Mouse (Mus musculus) spleen, postnatal 4 days (tissue): ENCODE results near the gene Snrnp70.
"Not testable (repeated sequence)": the region's sequence is repeated elsewhere in the genome, so short reads cannot be mapped to it uniquely, and the experiment has no call there.

Experiments
- DNase-seq, 2 experiments: peaks; one replicate each; pipeline ENCODE4 v3.0.0; 2022; ENCODE audit warnings: low spot score in 2 of 2

Gene Snrnp70

DNA sequence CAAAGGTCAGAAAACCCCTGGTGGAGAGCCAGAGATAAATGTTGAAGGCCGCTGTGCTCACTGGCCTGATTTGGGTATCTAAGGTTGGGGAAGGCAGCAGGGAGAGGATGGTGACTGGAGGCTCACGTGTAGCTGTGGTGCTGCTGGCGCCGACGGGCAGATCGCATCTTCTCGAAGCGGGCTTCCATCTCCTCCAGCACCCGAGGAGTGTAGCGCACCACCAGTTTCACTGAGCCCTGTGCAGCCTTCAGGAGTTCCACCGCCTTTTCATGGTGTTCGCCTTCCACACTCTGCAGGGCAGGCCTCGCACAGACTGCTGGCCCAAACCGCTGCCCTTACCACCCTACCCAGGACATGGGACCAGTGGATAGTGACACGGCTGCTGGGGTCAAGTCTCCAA, 27.4 kb downstream of the Snrnp70 start:
- no peak for DNase-seq

- DNase-seq: peak; percentile 97 to 99
These were observed 28.3 kb downstream of the Snrnp70 start for GRCm38 (mm10) chr7:45367020-45367880.

GRCm38 (mm10) chr7:45366652-45367019, 28.9 kb downstream of the Snrnp70 start, which contains the start of gene Ppfia3:
Gene Ppfia3 (minus strand): TSS chr7:45367019.
- DNase-seq: no peak

- no peak for DNase-seq
These were observed 29.5 kb downstream of the Snrnp70 start for GRCm38 (mm10) chr7:45365742-45366651.

DNA sequence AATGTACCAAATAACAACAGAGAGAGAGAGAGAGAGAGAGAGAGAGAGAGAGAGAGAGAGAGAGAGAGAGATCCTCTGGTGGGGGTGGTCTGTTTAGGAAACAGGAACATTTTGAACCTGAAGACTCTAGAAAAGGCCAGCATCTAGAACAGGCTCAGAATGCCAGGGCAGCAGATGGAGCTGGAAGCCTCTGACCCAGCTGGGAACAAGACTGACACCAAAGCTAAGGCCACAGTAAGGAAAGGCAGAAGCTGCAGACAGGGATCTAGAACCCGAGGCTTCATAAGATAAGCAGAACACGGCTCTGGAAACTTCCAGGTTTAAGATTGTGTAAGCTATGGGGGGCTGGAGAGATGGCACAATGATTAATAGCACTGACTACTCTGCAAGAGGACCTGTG, 31.6 kb downstream of the Snrnp70 start:
- DNase-seq: no peak

GRCm38 (mm10) chr7:45362801-45363200, 32.7 kb downstream of the Snrnp70 start:
- peak; percentile 54 to 72 for DNase-seq

DNA sequence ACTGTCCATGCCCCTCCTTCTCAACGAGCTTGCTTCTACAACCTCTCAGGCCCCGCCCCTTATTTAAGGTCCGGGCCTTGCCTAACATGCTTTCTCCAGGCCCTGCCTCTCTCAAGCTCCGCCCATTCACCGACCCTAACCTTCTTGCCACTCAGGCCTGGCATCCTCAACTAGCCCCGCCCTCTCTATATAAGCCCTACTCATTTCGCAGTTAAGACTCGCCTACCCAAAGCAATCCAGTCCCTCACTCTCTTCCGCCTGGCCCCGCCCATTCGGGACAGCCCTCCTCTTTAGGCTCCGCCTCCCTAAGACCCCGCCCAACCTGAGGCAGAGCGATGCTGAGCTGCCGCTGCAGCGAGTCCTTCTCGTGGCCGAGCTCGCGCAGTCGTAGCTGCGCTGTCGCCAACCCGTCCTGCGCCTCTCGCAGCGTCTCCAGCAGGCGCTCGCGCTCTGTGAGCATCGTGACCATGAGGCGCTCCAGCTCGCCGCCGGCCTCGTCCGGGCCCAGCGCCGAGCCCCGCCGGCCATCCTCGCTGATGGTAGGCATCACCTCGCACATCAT, 34.2 kb downstream of the Snrnp70 start:
- DNase-seq: peak; percentile 76 to 85

- no peak for DNase-seq
These were observed 35.0 kb downstream of the Snrnp70 start for GRCm38 (mm10) chr7:45360404-45361125.

- not testable (repeated sequence) for DNase-seq
These were observed 36.5 kb downstream of the Snrnp70 start for GRCm38 (mm10) chr7:45359081-45359480.

DNA sequence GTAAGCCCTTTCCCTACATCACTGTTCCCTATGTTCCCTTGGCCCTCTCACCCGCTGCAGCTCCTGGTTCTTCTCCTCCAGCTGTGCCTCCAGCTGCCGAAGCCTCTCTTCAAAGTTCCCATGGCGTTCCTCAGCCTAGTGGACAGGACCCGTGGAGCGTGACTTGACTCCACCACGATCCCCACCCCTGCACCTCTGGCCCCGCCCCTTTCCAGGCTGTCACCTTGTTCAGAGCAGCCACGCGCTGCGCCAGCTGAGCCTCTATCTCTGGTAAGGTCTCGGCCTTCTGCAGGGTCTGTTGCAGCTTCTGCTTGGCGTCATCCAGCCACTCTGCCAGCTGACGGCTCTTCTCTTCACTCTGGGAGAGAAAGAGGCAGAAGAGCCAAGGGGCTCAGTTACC, 39.5 kb downstream of the Snrnp70 start:
- no peak for DNase-seq

DNA sequence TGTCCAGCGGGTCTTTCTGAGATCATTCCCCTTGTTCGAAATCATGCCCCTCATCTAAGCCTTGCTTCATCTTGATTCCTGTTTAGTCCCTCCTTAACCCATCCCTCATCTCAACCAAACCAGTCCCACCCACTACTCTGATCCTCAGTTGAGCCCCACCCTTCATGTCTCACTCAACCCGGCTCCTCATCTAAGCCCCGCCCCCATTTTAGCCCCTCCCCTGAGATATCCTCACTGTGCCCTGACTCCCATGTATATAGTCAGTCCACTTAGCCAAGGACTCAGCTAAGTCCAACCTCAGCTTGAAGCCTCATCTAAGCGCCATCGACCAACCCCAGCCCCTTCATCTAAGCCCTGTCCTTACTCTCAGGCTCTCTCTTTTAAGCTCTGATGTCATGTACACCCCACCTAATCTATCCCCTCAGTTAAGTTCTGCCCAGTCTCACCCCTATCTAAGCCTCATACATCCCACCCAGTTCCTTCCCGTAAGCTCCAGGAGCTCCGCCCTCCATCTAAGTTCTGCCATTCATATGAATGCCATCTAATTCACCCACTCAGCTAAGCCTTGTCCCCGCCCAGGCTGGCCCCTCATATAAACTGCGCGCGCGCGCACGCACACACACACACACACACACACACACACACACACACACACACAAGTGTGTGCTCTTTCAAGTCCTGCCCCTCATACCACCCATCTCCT, 40.1 kb downstream of the Snrnp70 start:
- DNase-seq: no peak

DNA sequence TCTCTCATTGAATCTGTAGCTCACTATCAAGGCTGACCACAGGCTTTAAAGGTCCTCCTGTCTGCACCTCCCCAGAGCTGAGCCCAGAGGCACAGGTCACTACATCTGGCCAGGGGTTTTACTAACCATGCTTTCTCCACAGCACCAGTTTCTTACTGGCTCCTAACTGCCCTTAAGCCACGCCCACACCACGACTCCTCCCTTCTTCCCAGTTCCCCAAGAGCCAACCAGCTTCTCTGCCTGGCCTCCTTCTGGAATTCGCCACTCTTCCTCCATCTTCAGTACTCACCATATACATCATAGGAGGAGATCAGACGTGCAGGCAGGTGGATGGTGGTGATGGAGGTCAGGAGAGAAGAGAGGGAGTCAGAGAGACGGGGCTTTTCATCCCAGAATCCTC, 42.5 kb downstream of the Snrnp70 start:
- DNase-seq: no peak

DNA sequence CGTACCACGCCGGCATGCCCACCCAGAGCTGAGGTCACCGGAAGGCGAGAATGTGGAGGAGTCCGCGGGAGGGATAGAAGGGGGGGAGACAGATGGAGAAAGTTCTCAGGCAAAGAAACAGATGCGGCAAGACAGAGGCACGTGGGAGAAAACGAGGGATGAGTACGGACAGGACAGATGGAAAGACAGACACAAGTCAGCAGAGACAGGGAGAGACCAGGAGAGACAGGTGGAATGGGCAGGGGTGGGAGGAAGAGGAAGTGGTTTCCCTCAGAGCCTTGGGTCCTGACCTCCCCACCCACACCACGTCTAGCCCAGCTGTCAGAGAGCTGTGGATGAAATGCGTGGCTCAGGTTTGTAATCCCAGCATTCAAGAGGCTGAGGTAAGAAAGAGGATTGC, 48.6 kb downstream of the Snrnp70 start:
- DNase-seq: no peak

DNA sequence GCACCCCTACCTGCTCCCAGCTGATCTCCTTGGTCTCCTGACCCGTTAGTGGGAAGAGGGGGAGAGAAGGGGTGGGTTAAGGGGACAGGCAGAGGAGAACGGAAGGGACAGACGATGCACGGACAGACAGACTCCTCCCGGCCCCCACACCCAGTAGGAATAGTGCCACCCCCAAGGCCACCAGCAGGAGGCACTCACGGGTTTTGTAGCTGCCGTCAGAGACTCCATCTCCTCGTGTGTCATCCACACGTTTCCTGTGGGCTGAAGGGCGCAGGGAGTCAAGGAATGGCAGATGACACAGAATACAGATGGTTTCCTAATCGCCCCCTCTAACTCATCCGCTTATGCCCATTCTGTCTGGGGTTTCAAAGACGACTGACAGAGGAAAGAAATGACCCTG, 52.0 kb downstream of the Snrnp70 start:
- peak; percentile 29 to 68 for DNase-seq

DNA sequence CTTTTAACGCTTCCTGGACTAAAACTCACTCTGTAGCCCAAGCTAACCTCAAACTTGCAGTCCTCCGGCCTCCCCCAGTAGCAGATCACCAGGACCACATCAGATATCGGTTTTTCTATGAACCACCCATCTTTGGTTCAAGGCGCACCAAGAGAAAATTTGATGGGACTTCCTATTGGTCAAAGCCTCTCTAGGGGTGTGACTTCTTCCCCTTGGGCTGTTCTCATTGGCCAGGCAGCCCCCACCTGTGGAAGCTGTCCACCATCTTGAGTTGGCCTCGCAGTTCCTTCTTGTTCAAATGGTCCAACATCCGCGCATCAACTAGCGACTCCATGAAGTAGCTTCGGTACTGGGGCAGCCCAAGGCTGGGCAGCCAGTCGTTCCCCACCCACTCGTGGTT, 53.5 kb downstream of the Snrnp70 start:
- no peak for DNase-seq

DNA sequence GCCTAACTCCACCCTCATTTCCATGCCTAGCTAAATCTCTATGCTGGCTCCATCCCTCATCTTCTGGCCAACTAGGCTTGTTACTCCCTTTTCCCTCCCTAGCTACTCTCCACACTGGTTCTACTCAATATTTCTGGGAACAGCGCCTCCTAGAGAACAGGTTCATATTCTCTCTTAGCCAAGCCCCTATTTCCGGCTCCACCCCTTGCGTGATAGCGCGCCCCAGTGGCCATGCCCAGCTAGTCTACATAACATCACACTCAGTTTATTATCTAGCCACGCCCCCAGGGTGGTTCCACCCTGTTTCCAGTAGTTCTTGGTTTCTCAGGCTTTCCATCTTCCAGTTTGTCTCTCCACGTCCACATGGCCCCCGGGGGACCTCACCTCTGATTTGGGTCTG, 54.2 kb downstream of the Snrnp70 start:
- DNase-seq: peak; percentile 80 to 88

GRCm38 (mm10) chr7:45340669-45341068, 54.9 kb downstream of the Snrnp70 start:
- DNase-seq: peak; percentile 47 to 64

GRCm38 (mm10) chr7:45340066-45340442, 55.5 kb downstream of the Snrnp70 start:
- no peak for DNase-seq

DNA sequence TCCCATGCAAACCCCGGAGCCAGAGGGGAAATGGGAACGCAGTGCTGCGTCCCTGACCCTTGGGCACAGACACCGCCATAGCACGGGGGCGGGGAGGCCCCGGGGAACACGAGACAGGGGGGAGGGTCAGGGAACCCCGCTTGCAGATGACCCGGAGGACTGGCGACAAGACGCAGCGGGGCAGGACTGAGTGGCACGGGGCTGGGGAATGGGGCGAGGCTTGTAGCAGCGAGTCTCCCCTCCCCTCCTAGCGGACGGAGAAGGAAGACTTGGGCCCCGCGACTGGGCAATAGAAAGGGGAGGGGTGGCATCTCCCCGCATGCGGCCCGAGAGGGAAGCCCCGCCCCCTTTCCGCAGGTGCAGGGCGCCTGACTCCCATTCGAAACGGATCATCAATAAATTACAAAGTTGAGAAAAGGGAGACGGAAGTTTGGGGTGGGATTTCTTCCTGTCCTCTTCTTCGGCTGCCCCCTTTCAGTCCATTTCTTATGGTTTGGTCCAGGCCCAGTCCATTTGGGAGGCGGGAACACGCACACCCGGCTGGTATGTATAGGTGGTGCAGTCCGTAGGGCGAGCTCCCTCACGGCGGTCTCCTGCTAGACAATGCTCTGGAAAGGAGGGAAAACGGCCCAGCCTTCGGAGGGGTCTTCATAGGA, 56.0 kb downstream of the Snrnp70 start:
- DNase-seq: peak; percentile 56 to 82

DNA sequence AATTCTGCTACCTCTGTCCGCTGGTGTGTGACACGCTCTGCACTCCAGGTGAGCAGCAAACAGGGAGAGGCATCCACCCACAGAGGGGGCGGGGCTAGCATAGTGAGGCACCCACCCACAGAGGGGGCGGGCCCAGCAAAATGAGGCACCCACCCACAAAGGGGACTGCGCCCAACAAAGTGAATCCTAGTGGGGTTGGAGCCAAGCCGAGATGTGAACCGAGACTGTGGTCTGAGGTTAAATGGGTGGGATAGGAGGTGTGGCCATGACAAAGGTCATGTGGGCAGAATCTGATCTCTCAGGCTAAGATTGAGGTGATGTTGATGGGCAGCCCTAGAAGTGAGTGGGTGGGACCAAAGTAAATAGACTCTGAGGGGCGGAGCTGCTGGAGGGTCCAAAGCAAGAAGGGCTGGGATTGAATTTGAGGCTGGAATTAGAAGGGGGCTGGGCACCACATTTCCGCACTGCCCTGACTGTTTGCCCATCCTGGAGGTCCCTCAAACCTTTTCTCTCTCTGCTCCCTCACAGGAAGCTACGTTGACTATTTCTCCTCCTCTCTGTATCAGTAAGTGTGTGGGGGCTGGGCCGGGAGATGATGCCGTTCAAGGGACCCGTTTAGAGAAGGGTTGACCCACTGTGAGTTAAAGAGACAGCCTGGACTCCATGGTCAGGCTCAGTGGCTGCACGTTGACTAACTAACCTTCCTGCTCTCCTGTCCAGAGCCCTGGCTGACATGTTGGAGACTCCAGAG, 57.2 kb downstream of the Snrnp70 start:
- DNase-seq: no peak
